Mouse (Mus musculus): Measurements from ENCODE around the gene Rexo4. TPM values are rescaled to one million over a fixed set of nuclear protein-coding genes. Genes with fewer than 3 reads are reported as not detected.

The Rexo4 gene
- polyA plus RNA-seq, 1 experiment = not detected

GRCm38 (mm10) chr2:26933304-26934055, 30.7 kb downstream of the Rexo4 start, which contains the start of the genes Surf4 and Stkld1:
Gene Surf4, minus strand, starts transcription at chr2:26933928.
Gene Stkld1, plus strand, starts transcription at chr2:26934047.
- Histone ChIP-seq H3K4me1 (ENCODE audit: control insufficient read depth, insufficient read depth, low read length) (peaks cover 14% of the 10 kb centered on the region), H3K27ac (ENCODE audit: insufficient read depth, low read depth, low read length) (peak within 1 kb of the TSS; percentile 67; the same call in 1 of the 2 replicates), H3K4me3 (ENCODE audit: insufficient read depth, low read depth, low read length) (peak within 1 kb of the TSS; percentile 100)
- 1% methylated on average over 62 of the region's 70 CpGs for WGBS
- TF ChIP-seq POLR2A (IDR thresholded peaks at IDR 0.05; ENCODE audit: insufficient read depth, low read depth, low read length) = peak; percentile 57; the same call in 1 of the 2 replicates
- no peak for TF ChIP-seq CTCF (IDR thresholded peaks at IDR 0.05; ENCODE audit: insufficient read depth, low read depth, low read length)

GRCm38 (mm10) chr2:26932473-26933303, 31.5 kb downstream of the Rexo4 start:
- TF ChIP-seq POLR2A (IDR thresholded peaks at IDR 0.05; ENCODE audit: insufficient read depth, low read depth, low read length) (no peak), CTCF (IDR thresholded peaks at IDR 0.05; ENCODE audit: insufficient read depth, low read depth, low read length) (no peak)
- Histone ChIP-seq H3K4me1 (ENCODE audit: control insufficient read depth, insufficient read depth, low read length) (peaks cover 14% of the 10 kb centered on the region), H3K27ac (ENCODE audit: insufficient read depth, low read depth, low read length) (peak overlapping the region; percentile 67; the same call in 1 of the 2 replicates), H3K4me3 (ENCODE audit: insufficient read depth, low read depth, low read length) (peak overlapping the region; percentile 100)
- under 1% methylated on average over 46 of the region's 49 CpGs for WGBS

- Histone ChIP-seq H3K27ac (ENCODE audit: insufficient read depth, low read depth, low read length) (no peak overlapping the region), H3K4me3 (ENCODE audit: insufficient read depth, low read depth, low read length) (no peak overlapping the region), H3K4me1 (ENCODE audit: control insufficient read depth, insufficient read depth, low read length) (peaks cover 14% of the 10 kb centered on the region)
- WGBS = 6% methylated on average over 1 of the region's 1 CpGs
- TF ChIP-seq CTCF (IDR thresholded peaks at IDR 0.05; ENCODE audit: insufficient read depth, low read depth, low read length) (no peak), POLR2A (IDR thresholded peaks at IDR 0.05; ENCODE audit: insufficient read depth, low read depth, low read length) (no peak)
Measured at GRCm38 (mm10) chr2:26930390-26930789, 33.8 kb downstream of the Rexo4 start.

DNA sequence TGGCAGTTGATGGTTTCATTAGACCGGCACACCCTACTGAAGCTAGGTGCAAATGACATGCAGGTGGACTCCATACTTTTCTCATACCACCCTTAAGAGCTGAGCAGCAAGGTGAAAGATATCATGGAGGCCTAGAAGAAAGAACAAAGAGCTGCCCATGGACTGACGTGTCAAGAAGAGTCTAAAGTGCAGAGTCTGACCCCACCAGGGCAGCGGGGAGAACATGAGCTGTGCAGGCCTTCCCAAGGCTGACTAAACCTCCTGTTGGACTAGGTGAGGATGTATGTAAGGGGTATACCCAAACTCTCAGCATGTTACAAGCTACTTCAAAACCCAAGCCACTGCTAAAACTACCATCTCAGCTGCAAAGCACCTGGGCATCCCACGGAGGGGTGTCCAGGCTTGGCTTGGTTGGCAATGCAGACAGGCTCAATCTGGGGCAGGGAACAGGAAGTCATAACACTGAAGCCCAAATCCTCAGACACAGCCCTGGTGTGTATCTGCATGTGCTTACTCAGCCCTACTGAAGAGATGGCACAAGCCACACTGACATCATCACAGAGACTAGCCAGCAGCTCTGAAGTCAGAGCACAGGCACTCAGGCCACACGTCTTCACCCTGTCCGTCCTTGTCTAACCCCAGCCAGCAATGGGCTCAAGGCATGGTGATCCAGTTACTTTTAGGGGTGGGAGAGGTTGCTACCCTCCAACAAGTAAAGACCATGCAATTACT, 36.3 kb downstream of the Rexo4 start:
- no peak for TF ChIP-seq CTCF (IDR thresholded peaks at IDR 0.05; ENCODE audit: insufficient read depth, low read depth, low read length)
- TF ChIP-seq POLR2A (IDR thresholded peaks at IDR 0.05; ENCODE audit: insufficient read depth, low read depth, low read length) = no peak
- 93% methylated on average over 6 of the region's 6 CpGs for WGBS
- no peak overlapping the region for H3K4me3 ChIP-seq (ENCODE audit: insufficient read depth, low read depth, low read length)
- H3K4me1 ChIP-seq (ENCODE audit: control insufficient read depth, insufficient read depth, low read length) = peaks cover 8% of the 10 kb centered on the region
- no peak overlapping the region for H3K27ac ChIP-seq (ENCODE audit: insufficient read depth, low read depth, low read length)

DNA sequence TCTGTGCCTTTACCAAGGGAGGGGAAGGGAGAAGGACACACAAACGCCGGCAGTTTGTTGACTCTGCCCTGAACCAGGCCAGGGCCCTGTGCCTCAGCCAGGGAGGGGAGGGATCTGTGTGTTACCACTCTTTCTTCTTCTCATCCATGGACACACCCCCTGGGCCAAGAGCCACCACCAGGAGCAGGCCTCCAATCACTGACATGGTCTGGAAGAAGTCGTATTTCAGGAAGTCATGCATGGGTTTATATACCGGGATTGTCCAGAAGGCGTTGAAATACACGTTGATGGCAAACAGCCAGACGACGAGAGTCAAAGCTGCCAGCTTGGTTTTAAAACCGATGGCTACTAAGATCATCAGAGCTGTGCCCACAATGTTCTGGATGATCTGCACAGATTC, 42.4 kb downstream of the Rexo4 start:
- Histone ChIP-seq H3K4me1 (ENCODE audit: control insufficient read depth, insufficient read depth, low read length) (peaks cover 11% of the 10 kb centered on the region), H3K4me3 (ENCODE audit: insufficient read depth, low read depth, low read length) (no peak overlapping the region), H3K27ac (ENCODE audit: insufficient read depth, low read depth, low read length) (no peak overlapping the region)
- WGBS = 62% methylated on average over 9 of the region's 9 CpGs
- TF ChIP-seq CTCF (IDR thresholded peaks at IDR 0.05; ENCODE audit: insufficient read depth, low read depth, low read length) (no peak), POLR2A (IDR thresholded peaks at IDR 0.05; ENCODE audit: insufficient read depth, low read depth, low read length) (no peak)

- no peak overlapping the region for H3K4me3 ChIP-seq (ENCODE audit: insufficient read depth, low read depth, low read length)
- H3K27ac ChIP-seq (ENCODE audit: insufficient read depth, low read depth, low read length) = no peak overlapping the region
- WGBS = 79% methylated on average over 6 of the region's 6 CpGs
- no peak for TF ChIP-seq CTCF (IDR thresholded peaks at IDR 0.05; ENCODE audit: insufficient read depth, low read depth, low read length)
- peaks cover 14% of the 10 kb centered on the region for H3K4me1 ChIP-seq (ENCODE audit: control insufficient read depth, insufficient read depth, low read length)
Measured at GRCm38 (mm10) chr2:26920190-26920855, 43.9 kb downstream of the Rexo4 start.

- Histone ChIP-seq H3K27ac (ENCODE audit: insufficient read depth, low read depth, low read length) (no peak overlapping the region), H3K4me3 (ENCODE audit: insufficient read depth, low read depth, low read length) (no peak overlapping the region), H3K4me1 (ENCODE audit: control insufficient read depth, insufficient read depth, low read length) (peaks cover 16% of the 10 kb centered on the region)
- 73% methylated on average over 3 of the region's 3 CpGs for WGBS
- TF ChIP-seq CTCF (IDR thresholded peaks at IDR 0.05; ENCODE audit: insufficient read depth, low read depth, low read length) (no peak), POLR2A (IDR thresholded peaks at IDR 0.05; ENCODE audit: insufficient read depth, low read depth, low read length) (no peak)
Measured at GRCm38 (mm10) chr2:26919684-26920083, 44.5 kb downstream of the Rexo4 start.

- TF ChIP-seq CTCF (IDR thresholded peaks at IDR 0.05; ENCODE audit: insufficient read depth, low read depth, low read length) = no peak
- TF ChIP-seq POLR2A (IDR thresholded peaks at IDR 0.05; ENCODE audit: insufficient read depth, low read depth, low read length) = no peak
- 2% methylated on average over 13 of the region's 13 CpGs for WGBS
- peaks cover 22% of the 10 kb centered on the region for H3K4me1 ChIP-seq (ENCODE audit: control insufficient read depth, insufficient read depth, low read length)
- H3K4me3 ChIP-seq (ENCODE audit: insufficient read depth, low read depth, low read length) = peak overlapping the region; percentile 80
- no peak overlapping the region for H3K27ac ChIP-seq (ENCODE audit: insufficient read depth, low read depth, low read length)
Measured at GRCm38 (mm10) chr2:26916738-26917137, 47.4 kb downstream of the Rexo4 start.
